Comparison of ENCODE assay signal across 20 mouse cellular contexts in the genomic region with DNA sequence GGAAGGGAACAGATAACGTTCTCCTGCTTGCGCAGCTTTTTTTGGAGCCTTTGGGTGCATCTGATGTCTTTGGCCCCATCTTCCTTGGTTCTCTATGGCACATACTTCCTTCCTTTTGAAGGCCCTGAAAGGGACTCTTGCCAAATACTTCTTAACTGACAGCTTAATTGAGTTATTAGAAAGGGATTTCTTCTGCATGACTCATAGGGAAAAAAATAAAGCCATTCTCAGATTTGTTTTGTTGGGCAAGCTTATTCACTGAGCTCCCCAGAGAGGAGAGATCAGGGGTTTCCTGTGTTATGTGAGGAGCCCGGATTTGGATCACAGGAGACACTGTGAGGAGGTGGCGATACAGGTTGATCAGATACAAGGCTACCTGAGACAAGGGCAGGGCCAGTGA. TPM values are rescaled to one million over a fixed set of nuclear protein-coding genes. Genes with fewer than 3 reads are reported as not detected.
DNase-seq lines count a peak whose midpoint lies in the region; ATAC-seq lines count a peak whose summit lies in the region.
"Had no signal": no experiment of that assay in that cellular context is flagged by ENCODE, and none has a peak within 500 bp of the region (broad histone marks: within the 10 kb centered on the region; RNA-seq: fewer than 3 reads in every experiment).

No protein-coding gene starts in this region.

- whole genome bisulfite sequencing in embryonic facial prominence, embryonic 14.5 days, result 53% methylated on average over 4 of the region's 4 CpGs
- WGBS in embryonic facial prominence, embryonic 10.5 days, result 76% methylated on average over 4 of the region's 4 CpGs
- 61% methylated on average over 4 of the region's 4 CpGs for WGBS in lung, embryonic 15.5 days
- 67% methylated on average over 4 of the region's 4 CpGs for WGBS in heart, embryonic 12.5 days

- no peak overlapping the region for H3K9ac ChIP-seq in embryonic facial prominence, embryonic 14.5 days (ENCODE audit: low read depth, low read length)
- H3K9ac ChIP-seq in lung, embryonic 15.5 days, result no peak overlapping the region
- H3K9ac ChIP-seq in heart, embryonic 12.5 days, result no peak overlapping the region
- H3K9ac ChIP-seq: hindbrain, embryonic 12.5 days; intestine, embryonic 15.5 days; liver, embryonic 14.5 days had no signal

- peak; percentile 77 for DNase-seq in embryonic facial prominence, embryonic 14.5 days (ENCODE audit: low spot score)
- DNase-seq in embryonic facial prominence, embryonic 10.5 days (ENCODE audit: low spot score), result no peak
- no peak for DNase-seq in lung, postnatal 14 days
- DNase-seq in adipocyte (ENCODE audit: low spot score), result peak; percentile 6
- DNase-seq in lung, postnatal 25 days (ENCODE audit: low spot score), result peak; percentile 14
- no peak for DNase-seq in thymus, postnatal 0 days (ENCODE audit: low spot score)
- DNase-seq: adrenal gland, adult 8-10 months; cerebellum, postnatal 25 days; gastrocnemius, postnatal 10 days; layer of hippocampus, adult 9-11 months; right cerebral cortex, postnatal 14 days had no signal

- H3K4me3 ChIP-seq in embryonic facial prominence, embryonic 14.5 days (ENCODE audit: low read depth, low read length), result no peak overlapping the region
- no peak overlapping the region for H3K4me3 ChIP-seq in embryonic facial prominence, embryonic 10.5 days
- H3K4me3 ChIP-seq in lung, embryonic 15.5 days, result no peak overlapping the region
- H3K4me3 ChIP-seq in heart, embryonic 12.5 days, result no peak overlapping the region
- H3K4me3 ChIP-seq: hindbrain, embryonic 12.5 days; intestine, embryonic 15.5 days; midbrain, embryonic 10.5 days; myocyte had no signal

- H3K27me3 ChIP-seq in embryonic facial prominence, embryonic 14.5 days (replicated peaks; ENCODE audit: control insufficient read depth, insufficient read depth, low read length), result no peaks in the 10 kb centered on the region
- no peaks in the 10 kb centered on the region for H3K27me3 ChIP-seq in embryonic facial prominence, embryonic 10.5 days (replicated peaks; ENCODE audit: low read depth, poor library complexity, severe bottlenecking)
- no peaks in the 10 kb centered on the region for H3K27me3 ChIP-seq in lung, embryonic 15.5 days
- H3K27me3 ChIP-seq in heart, embryonic 12.5 days (replicated peaks), result no peaks in the 10 kb centered on the region
- H3K27me3 ChIP-seq: hindbrain, embryonic 12.5 days; intestine, embryonic 15.5 days had no signal

- no peaks in the 10 kb centered on the region; the same call in 1 of the 2 replicates for H3K4me1 ChIP-seq in embryonic facial prominence, embryonic 14.5 days (ENCODE audit: control insufficient read depth, insufficient read depth, low read length)
- peaks cover 15% of the 10 kb centered on the region for H3K4me1 ChIP-seq in embryonic facial prominence, embryonic 10.5 days
- peaks cover 5% of the 10 kb centered on the region; the same call in 1 of the 2 replicates for H3K4me1 ChIP-seq in lung, embryonic 15.5 days
- H3K4me1 ChIP-seq in heart, embryonic 12.5 days (replicated peaks), result 0 out of 2 replicates have a peak, but pooled peaks cover 3% of the 10 kb centered on the region
- H3K4me1 ChIP-seq: hindbrain, embryonic 12.5 days; intestine, embryonic 15.5 days; midbrain, embryonic 10.5 days had no signal

- no peaks in the 10 kb centered on the region for H3K9me3 ChIP-seq in embryonic facial prominence, embryonic 14.5 days (ENCODE audit: control insufficient read depth, low read length)
- no peaks in the 10 kb centered on the region for H3K9me3 ChIP-seq in embryonic facial prominence, embryonic 10.5 days
- H3K9me3 ChIP-seq in lung, embryonic 15.5 days, result no peaks in the 10 kb centered on the region
- no peaks in the 10 kb centered on the region for H3K9me3 ChIP-seq in heart, embryonic 12.5 days (replicated peaks)
- H3K9me3 ChIP-seq: hindbrain, embryonic 12.5 days; intestine, embryonic 15.5 days; midbrain, embryonic 10.5 days had no signal

- ATAC-seq in embryonic facial prominence, embryonic 14.5 days (ENCODE audit: low read depth), result peak; percentile 77
- 0 out of 2 replicates have a peak, but pooled peaks have one; percentile 14 for ATAC-seq in lung, embryonic 15.5 days (ENCODE audit: borderline replicate concordance, extremely low read depth, low FRiP score, low TSS enrichment)
- no peak for ATAC-seq in heart, embryonic 12.5 days (ENCODE audit: insufficient number of reproducible peaks, low FRiP score)
- ATAC-seq: CD4-positive, CD25-positive, alpha-beta regulatory T cell, adult 4 months; forebrain, embryonic 16.5 days; intestine, embryonic 15.5 days had no signal

- H3K4me2 ChIP-seq in embryonic facial prominence, embryonic 14.5 days (ENCODE audit: low read depth, low read length), result no peak overlapping the region
- H3K4me2 ChIP-seq in lung, embryonic 15.5 days, result no peak overlapping the region
- no peak overlapping the region for H3K4me2 ChIP-seq in heart, embryonic 12.5 days
- H3K4me2 ChIP-seq: hindbrain, embryonic 12.5 days; intestine, embryonic 15.5 days had no signal

- H3K27ac ChIP-seq in embryonic facial prominence, embryonic 14.5 days (replicated peaks; ENCODE audit: low read depth, low read length), result no peak overlapping the region
- H3K27ac ChIP-seq in embryonic facial prominence, embryonic 10.5 days (replicated peaks), result no peak overlapping the region
- H3K27ac ChIP-seq in lung, embryonic 15.5 days, result no peak overlapping the region
- H3K27ac ChIP-seq in heart, embryonic 12.5 days (ENCODE audit: poor library complexity, severe bottlenecking), result no peak overlapping the region
- H3K27ac ChIP-seq: hindbrain, embryonic 12.5 days; intestine, embryonic 15.5 days; liver, embryonic 14.5 days; midbrain, embryonic 10.5 days had no signal

- H3K36me3 ChIP-seq in embryonic facial prominence, embryonic 14.5 days (ENCODE audit: control insufficient read depth, insufficient read depth, low read length), result no peaks in the 10 kb centered on the region
- no peaks in the 10 kb centered on the region for H3K36me3 ChIP-seq in embryonic facial prominence, embryonic 10.5 days (replicated peaks)
- H3K36me3 ChIP-seq in lung, embryonic 15.5 days, result no peaks in the 10 kb centered on the region
- H3K36me3 ChIP-seq in heart, embryonic 12.5 days, result no peaks in the 10 kb centered on the region
- H3K36me3 ChIP-seq: hindbrain, embryonic 12.5 days; intestine, embryonic 15.5 days; midbrain, embryonic 10.5 days had no signal

RNA-seq across cellular contexts. Expression of a gene that starts 40.4 kb away (rescaled TPM):
- polyA plus RNA-seq in embryonic facial prominence, embryonic 14.5 days (2014; fragmentation: Nextera tagmentation; extraction: Ambion mirVana), result 15.4 and 16.6 TPM in 2 replicates
- 6.3 and 7.6 TPM in 2 replicates for polyA plus RNA-seq in embryonic facial prominence, embryonic 10.5 days (2016; fragmentation: Nextera tagmentation; extraction: Ambion mirVana)
- 24.7 and 29.4 TPM in 2 replicates for polyA plus RNA-seq in lung, embryonic 15.5 days (2015; fragmentation: Nextera tagmentation; extraction: Ambion mirVana)
- polyA plus RNA-seq in thymus, postnatal 0 days (2015; fragmentation: Nextera tagmentation; extraction: Ambion mirVana), result 10.6 and 12.9 TPM in 2 replicates
- polyA plus RNA-seq in heart, embryonic 12.5 days (2016; fragmentation: Nextera tagmentation; extraction: Ambion mirVana), result 2.6 and 3.2 TPM in 2 replicates

Comparison
In these comparisons a context has a peak if more than half of its experiments do, and no peak if none do; other contexts are left out.
1. DNase-seq: peak in embryonic facial prominence, embryonic 14.5 days (single experiment), adipocyte (single experiment) and lung, postnatal 25 days (single experiment); none in embryonic facial prominence, embryonic 10.5 days (single experiment), lung, postnatal 14 days (single experiment) and thymus, postnatal 0 days (single experiment).